Mouse (Mus musculus): ENCODE data around the gene Prkd3. TPM values are rescaled to one million over a fixed set of nuclear protein-coding genes. Genes with fewer than 3 reads are reported as not detected.

The Prkd3 gene
- total and polyA plus RNA-seq, 3 experiments, result 4.8 to 5.7 TPM; not detected in 1

DNA sequence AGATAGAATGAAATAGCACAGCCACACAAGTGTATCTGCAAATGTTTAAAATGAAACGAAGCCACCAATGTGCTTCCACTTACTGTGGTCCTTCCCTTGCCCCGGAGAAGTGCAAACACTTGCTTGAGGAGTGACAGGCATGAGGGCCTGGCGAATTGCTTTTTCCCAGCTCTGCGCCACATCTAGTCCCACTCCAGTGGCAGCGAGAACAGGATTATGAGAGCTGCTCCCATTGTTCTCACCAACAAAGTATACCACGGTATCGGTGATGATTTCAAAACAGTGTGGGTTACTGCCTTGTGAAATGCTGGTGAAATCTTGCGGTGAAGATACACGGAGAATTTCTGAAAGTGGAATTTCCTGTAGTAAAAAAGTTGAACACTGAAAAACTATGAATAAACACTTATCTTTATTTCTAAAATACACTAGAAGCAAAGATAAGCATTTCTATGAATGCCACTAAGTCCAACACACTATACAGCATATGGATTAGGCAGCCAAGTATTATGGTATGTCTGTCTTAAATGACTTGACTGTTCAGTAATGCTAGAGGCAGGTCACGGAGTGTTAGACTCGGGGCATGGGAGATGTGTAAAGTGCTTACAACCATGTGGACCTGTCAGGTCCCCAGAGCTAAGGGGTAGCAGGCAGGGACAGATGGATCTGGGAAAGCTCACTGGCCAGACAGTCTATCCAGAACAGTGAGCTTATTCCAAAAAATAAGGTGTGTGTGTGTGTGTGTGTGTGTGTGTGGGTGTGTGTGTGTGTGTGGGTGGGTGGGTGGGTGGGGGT, 54.3 kb downstream of the Prkd3 start:
- no peak overlapping the region for H3K9ac ChIP-seq (ENCODE audit: control insufficient read depth, low read depth, low read length, poor library complexity, severe bottlenecking)
- no peaks in the 10 kb centered on the region for H3K4me1 ChIP-seq (ENCODE audit: control insufficient read depth in 1 of 2, insufficient read depth in 2 of 2, low read length in 2 of 2)
- no peaks in the 10 kb centered on the region for H3K27me3 ChIP-seq (ENCODE audit: control insufficient read depth in 1 of 2, insufficient read depth in 2 of 2, low read length in 2 of 2)
- DNase-seq (ENCODE audit: low read depth, low spot score), result no peak
- H3K4me3 ChIP-seq (ENCODE audit: control insufficient read depth in 1 of 2, insufficient read depth in 1 of 2, low read depth in 2 of 2, low read length in 2 of 2), result no peak overlapping the region
- no peaks in the 10 kb centered on the region for H3K79me2 ChIP-seq (ENCODE audit: control insufficient read depth, insufficient read depth, low read length, poor library complexity)
- H3K27ac ChIP-seq (ENCODE audit: control insufficient read depth, low read depth, low read length), result no peak overlapping the region
- TF ChIP-seq GABPA (IDR thresholded peaks at IDR 0.05; ENCODE audit: low read depth, low read length) (no peak), SIN3A (IDR thresholded peaks at IDR 0.05; ENCODE audit: low read length) (no peak), SMC3 (IDR thresholded peaks at IDR 0.05; ENCODE audit: low read depth, low read length) (no peak), CHD2 (IDR thresholded peaks at IDR 0.05; ENCODE audit: low read length) (no peak), NRF1 (IDR thresholded peaks at IDR 0.05; ENCODE audit: insufficient read depth, low read depth, low read length, poor library complexity, severe bottlenecking) (no peak), TAL1 (IDR thresholded peaks at IDR 0.05; ENCODE audit: low read length) (no peak), CTCF (IDR thresholded peaks at IDR 0.05 in 2 of 3, conservative IDR thresholded peaks at IDR 0.05 in 1 of 3; ENCODE audit: control insufficient read depth in 1 of 3, insufficient read depth in 1 of 3, low read depth in 2 of 3, low read length in 3 of 3, poor library complexity in 1 of 3, severe bottlenecking in 1 of 3) (no peak), MAX (IDR thresholded peaks at IDR 0.05; ENCODE audit: low read length) (no peak), POLR2AphosphoS5 (IDR thresholded peaks at IDR 0.05; ENCODE audit: borderline replicate concordance, low read depth, low read length) (no peak)
- H3K36me3 ChIP-seq (ENCODE audit: control insufficient read depth in 1 of 2, insufficient read depth in 2 of 2, low read length in 2 of 2), result no peaks in the 10 kb centered on the region
- no peaks in the 10 kb centered on the region for H3K9me3 ChIP-seq (replicated peaks; ENCODE audit: insufficient read depth, low read length)

DNA sequence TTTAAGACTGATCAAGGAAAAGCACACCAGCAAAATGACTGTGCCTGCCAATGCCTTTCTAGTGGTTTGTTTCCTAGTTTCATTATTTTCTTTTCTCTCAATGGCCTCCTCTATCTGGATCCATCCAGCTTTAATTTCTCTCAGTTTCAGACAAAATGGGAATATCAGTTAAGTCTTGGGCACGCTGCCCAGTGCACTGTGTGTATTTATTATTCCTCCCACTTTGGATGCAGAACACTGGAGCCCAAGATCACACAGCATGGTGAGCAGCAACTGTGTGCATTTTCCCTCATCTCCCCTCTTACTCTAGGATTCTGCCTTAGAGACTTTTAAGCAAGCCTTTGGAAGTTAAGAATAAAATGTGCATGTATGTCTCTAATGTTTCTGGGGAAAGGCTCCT, 56.2 kb downstream of the Prkd3 start:
- no peak for DNase-seq (ENCODE audit: low read depth, low spot score)
- H3K9me3 ChIP-seq (replicated peaks; ENCODE audit: insufficient read depth, low read length), result no peaks in the 10 kb centered on the region
- TF ChIP-seq ZMIZ1 (IDR thresholded peaks at IDR 0.05; ENCODE audit: low read depth, low read length) (no peak), MYC (IDR thresholded peaks at IDR 0.05; ENCODE audit: low read depth, low read length) (no peak), MAX (IDR thresholded peaks at IDR 0.05; ENCODE audit: low read length) (no peak), ETS1 (IDR thresholded peaks at IDR 0.05; ENCODE audit: low read depth, low read length) (no peak), ZKSCAN1 (IDR thresholded peaks at IDR 0.05; ENCODE audit: low read depth, low read length) (no peak), GATA1 (IDR thresholded peaks at IDR 0.05; ENCODE audit: low read depth, low read length) (no peak), MAZ (IDR thresholded peaks at IDR 0.05; ENCODE audit: low read depth, low read length) (no peak), USF1 (IDR thresholded peaks at IDR 0.05; ENCODE audit: low read depth, low read length) (no peak), TAL1 (IDR thresholded peaks at IDR 0.05; ENCODE audit: low read length) (no peak), UBTF (IDR thresholded peaks at IDR 0.05; ENCODE audit: borderline replicate concordance, insufficient read depth, low read depth, low read length) (no peak), ZC3H11A (IDR thresholded peaks at IDR 0.05; ENCODE audit: low read depth, low read length) (no peak), POLR2A (IDR thresholded peaks at IDR 0.05; ENCODE audit: control insufficient read depth in 1 of 2, insufficient read depth in 1 of 2, low read depth in 1 of 2, low read length in 2 of 2, poor library complexity in 1 of 2) (no peak), NRF1 (IDR thresholded peaks at IDR 0.05; ENCODE audit: insufficient read depth, low read depth, low read length, poor library complexity, severe bottlenecking) (no peak), RCOR1 (IDR thresholded peaks at IDR 0.05; ENCODE audit: low read depth, low read length) (no peak), POLR2AphosphoS5 (IDR thresholded peaks at IDR 0.05; ENCODE audit: borderline replicate concordance, low read depth, low read length) (no peak), KAT2A (conservative IDR thresholded peaks at IDR 0.05; ENCODE audit: low read depth, low read length) (no peak), NELFE (IDR thresholded peaks at IDR 0.05; ENCODE audit: low read depth, low read length) (no peak)
- H3K4me1 ChIP-seq (ENCODE audit: control insufficient read depth in 1 of 2, insufficient read depth in 2 of 2, low read length in 2 of 2), result no peaks in the 10 kb centered on the region
- H3K36me3 ChIP-seq (ENCODE audit: control insufficient read depth in 1 of 2, insufficient read depth in 2 of 2, low read length in 2 of 2), result no peaks in the 10 kb centered on the region
- H3K4me3 ChIP-seq (ENCODE audit: control insufficient read depth in 1 of 2, insufficient read depth in 1 of 2, low read depth in 2 of 2, low read length in 2 of 2), result no peak overlapping the region
- H3K9ac ChIP-seq (ENCODE audit: control insufficient read depth, low read depth, low read length, poor library complexity, severe bottlenecking), result no peak overlapping the region
- no peaks in the 10 kb centered on the region for H3K27me3 ChIP-seq (ENCODE audit: control insufficient read depth in 1 of 2, insufficient read depth in 2 of 2, low read length in 2 of 2)
- H3K79me2 ChIP-seq (ENCODE audit: control insufficient read depth, insufficient read depth, low read length, poor library complexity), result no peaks in the 10 kb centered on the region
- H3K27ac ChIP-seq (ENCODE audit: control insufficient read depth, low read depth, low read length), result no peak overlapping the region
